Mouse (Mus musculus) lung, adult 2 months (tissue): ENCODE data around the gene Chuk.

Source experiments
- CTCF ChIP-seq: fragments of 200-500 bp; IDR thresholded peaks from 2 replicates; pipeline ENCODE4 v1.5.1; 2011; ENCODE audit warnings: mild to moderate bottlenecking, low read length, control low read depth; ENCODE audit not compliant: insufficient read depth
- POLR2A ChIP-seq: fragments of 200-500 bp; IDR thresholded peaks from 2 replicates; pipeline ENCODE4 v1.6.1; 2011; ENCODE audit warnings: low read depth, mild to moderate bottlenecking, control low read depth, low read length, borderline replicate concordance; ENCODE audit errors: extremely low read depth

DNA sequence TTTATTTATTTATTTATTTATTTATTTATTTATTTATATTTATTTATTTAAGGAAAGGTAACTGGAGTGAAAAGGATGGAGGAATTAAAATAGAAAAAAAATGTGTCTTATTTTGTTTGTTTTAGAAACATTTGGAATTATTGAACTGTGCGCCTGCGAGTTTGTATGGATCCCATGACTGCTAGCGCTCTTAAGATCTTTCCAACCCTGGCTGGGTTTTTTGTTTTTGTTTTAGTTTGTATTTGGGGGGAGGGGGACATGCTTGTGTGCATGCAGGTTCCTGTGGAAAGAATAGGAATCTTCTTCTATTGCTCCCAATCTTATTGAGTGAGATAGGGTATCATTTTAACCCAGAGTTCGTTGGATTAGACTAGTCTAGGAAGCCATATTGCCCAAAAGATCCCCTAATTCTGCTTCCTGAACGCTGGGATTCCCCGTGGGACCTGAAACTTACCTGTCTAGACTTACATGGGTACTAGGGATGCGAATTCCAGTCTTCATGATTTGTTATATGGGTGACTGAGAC, 28.7 kb upstream of the Chuk start:
- TF ChIP-seq CTCF, result no peak
- TF ChIP-seq POLR2A, result no peak
